Mouse (Mus musculus) megakaryocyte, embryonic 14.5 days (primary cell): Measurements from ENCODE around the gene Rasal1.

Source experiments
- FLI1 ChIP-seq: IDR thresholded peaks from 2 replicates; pipeline ENCODE4 v1.6.1; 2012; ENCODE audit warnings: low read length, inconsistent platforms, mixed read lengths
- GATA1 ChIP-seq: IDR thresholded peaks from 3 replicates; pipeline ENCODE4 v1.6.1; 2012; ENCODE audit warnings: mixed read lengths, low read length, inconsistent platforms, borderline replicate concordance

DNA sequence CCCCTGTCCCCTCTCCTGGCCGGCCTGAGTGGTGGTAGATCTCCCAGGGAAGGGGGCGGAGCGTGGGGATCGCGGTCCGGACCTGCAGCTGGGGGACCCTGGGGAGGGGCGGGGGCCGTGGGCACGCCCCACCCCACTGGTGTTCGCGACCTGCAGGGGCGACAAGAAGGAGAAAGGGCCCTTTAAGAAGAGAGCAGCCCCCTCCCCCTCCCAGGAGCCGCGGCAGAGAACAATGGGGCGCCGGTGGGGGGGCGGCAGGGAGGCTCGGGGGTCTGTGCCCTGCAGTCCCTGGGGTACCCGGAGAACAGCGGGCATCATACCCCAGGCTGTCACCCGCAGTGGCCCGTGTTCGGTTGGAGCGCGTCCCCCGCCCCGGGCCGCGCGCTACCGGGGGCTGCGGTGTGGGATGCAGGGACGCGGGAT is 62.2 kb downstream of the Rasal1 start:
- TF ChIP-seq GATA1 (no peak), FLI1 (no peak)
